Mouse (Mus musculus) CH12.LX (cell line): ENCODE results near the gene Fermt2. TPM values are rescaled to one million over a fixed set of nuclear protein-coding genes. Genes with fewer than 3 reads are reported as not detected.

ENCODE experiments used
- DNase-seq: peaks from one replicate; pipeline ENCODE4 v3.0.0-alpha.2; 2013; ENCODE audit errors: extremely low read depth
- H3K27ac ChIP-seq: 2 replicates; pipeline ENCODE4 v1.5.1; 2012; ENCODE audit warnings: low read depth, mild to moderate bottlenecking, control low read depth, moderate library complexity; ENCODE audit not compliant: insufficient read depth
- H3K27me3 ChIP-seq: replicated peaks from 2 replicates; pipeline ENCODE3; 2012; ENCODE audit warnings: inconsistent platforms
- H3K36me3 ChIP-seq, 2 experiments: replicated peaks in 1 of 2; 2 replicates each; pipeline versions ENCODE3 to v1.6.1; 2012; ENCODE audit warnings: inconsistent platforms in 1 of 2, low read length in 1 of 2, mild to moderate bottlenecking in 1 of 2, mixed read lengths in 1 of 2, moderate library complexity in 1 of 2; ENCODE audit not compliant: control insufficient read depth in 1 of 2, insufficient read depth in 1 of 2
- H3K4me1 ChIP-seq, 2 experiments: 2 replicates each; pipeline ENCODE4 v1.6.1; 2012; ENCODE audit warnings: inconsistent platforms in 1 of 2, moderate library complexity in 1 of 2; ENCODE audit not compliant: insufficient read depth in 2 of 2, control insufficient read depth in 1 of 2
- H3K4me2 ChIP-seq: 2 replicates; pipeline ENCODE4 v1.6.1; 2012; ENCODE audit warnings: low read depth, mild to moderate bottlenecking, control low read depth; ENCODE audit not compliant: poor library complexity, insufficient read depth, severe bottlenecking
- H3K4me3 ChIP-seq, 3 experiments: fragments of 150-350 bp in 1 of 3; sonication (generic) in 1 of 3; replicated peaks in 1 of 3; 2 replicates each; pipeline versions ENCODE3 to v1.5.1; 2011 to 2012; ENCODE audit warnings: low read depth in 2 of 3, low read length in 2 of 3, mild to moderate bottlenecking in 2 of 3, moderate library complexity in 2 of 3, control low read depth in 1 of 3, improper control_type of control experiment in 1 of 3, inconsistent platforms in 1 of 3, mixed read lengths in 1 of 3; ENCODE audit not compliant: poor library complexity in 1 of 3
- H3K79me2 ChIP-seq: replicated peaks from 2 replicates; pipeline ENCODE4 v1.6.1; 2012; ENCODE audit warnings: mild to moderate bottlenecking, moderate library complexity; ENCODE audit not compliant: control insufficient read depth, poor library complexity, insufficient read depth, severe bottlenecking; ENCODE audit errors: extremely low read depth
- H3K9ac ChIP-seq: 2 replicates; pipeline ENCODE4 v1.6.1; 2012; ENCODE audit warnings: low read depth, mild to moderate bottlenecking, control low read depth, moderate library complexity; ENCODE audit not compliant: insufficient read depth
- H3K9me3 ChIP-seq: replicated peaks from 2 replicates; pipeline ENCODE3; 2012; ENCODE audit warnings: low read length, inconsistent platforms, mixed read lengths
- CHD1 ChIP-seq: IDR thresholded peaks from 2 replicates; pipeline ENCODE4 v1.6.1; 2012; ENCODE audit warnings: low read depth, low read length, improper control_type of control experiment, inconsistent platforms
- CHD2 ChIP-seq: IDR thresholded peaks from 2 replicates; pipeline ENCODE4 v1.6.1; 2011; ENCODE audit warnings: low read length, improper control_type of control experiment
- CTCF ChIP-seq, 2 experiments: IDR thresholded peaks in 1 of 2; conservative IDR thresholded peaks in 1 of 2; 2 replicates each; pipeline ENCODE4 v1.5.1; 2011 to 2012; ENCODE audit warnings: low read depth in 2 of 2, low read length in 2 of 2, improper control_type of control experiment in 1 of 2, inconsistent platforms in 1 of 2, mild to moderate bottlenecking in 1 of 2, moderate library complexity in 1 of 2
- E2F4 ChIP-seq: IDR thresholded peaks from 2 replicates; pipeline ENCODE4 v1.6.1; 2011; ENCODE audit warnings: low read depth, low read length, improper control_type of control experiment; ENCODE audit not compliant: insufficient replicate concordance
- ELF1 ChIP-seq: IDR thresholded peaks from 2 replicates; pipeline ENCODE4 v1.6.1; 2014; ENCODE audit warnings: low read depth, mild to moderate bottlenecking, inconsistent platforms, low read length, improper control_type of control experiment
- ETS1 ChIP-seq: conservative IDR thresholded peaks from 2 replicates; pipeline ENCODE4 v1.6.1; 2012; ENCODE audit warnings: low read depth, mild to moderate bottlenecking, inconsistent platforms, low read length, improper control_type of control experiment, moderate library complexity
- GABPA ChIP-seq: IDR thresholded peaks from 2 replicates; pipeline ENCODE4 v1.6.1; 2012; ENCODE audit warnings: low read depth, low read length, improper control_type of control experiment, inconsistent platforms; ENCODE audit not compliant: insufficient replicate concordance
- JUND ChIP-seq: conservative IDR thresholded peaks from 2 replicates; pipeline ENCODE4 v1.6.1; 2011; ENCODE audit warnings: low read depth, low read length, improper control_type of control experiment
- MAFK ChIP-seq: IDR thresholded peaks from 2 replicates; pipeline ENCODE4 v1.6.1; 2011; ENCODE audit warnings: low read length, improper control_type of control experiment; ENCODE audit not compliant: insufficient replicate concordance
- MAX ChIP-seq: IDR thresholded peaks from 2 replicates; pipeline ENCODE4 v1.6.1; 2011; ENCODE audit warnings: low read length, improper control_type of control experiment
- MEF2A ChIP-seq: IDR thresholded peaks from 2 replicates; pipeline ENCODE4 v1.6.1; 2014; ENCODE audit warnings: low read depth, mild to moderate bottlenecking, inconsistent platforms, low read length, improper control_type of control experiment, borderline replicate concordance
- MYC ChIP-seq: IDR thresholded peaks from 2 replicates; pipeline ENCODE4 v1.6.1; 2011; ENCODE audit warnings: low read depth, mild to moderate bottlenecking, improper control_type of control experiment, low read length
- NELFE ChIP-seq: IDR thresholded peaks from 2 replicates; pipeline ENCODE4 v1.6.1; 2011; ENCODE audit warnings: low read depth, low read length, improper control_type of control experiment
- NRF1 ChIP-seq: IDR thresholded peaks from 2 replicates; pipeline ENCODE4 v1.6.1; 2014; ENCODE audit warnings: low read depth, mild to moderate bottlenecking, inconsistent platforms, low read length, improper control_type of control experiment, moderate library complexity
- POLR2A ChIP-seq: IDR thresholded peaks from 2 replicates; pipeline ENCODE4 v1.6.1; 2011; ENCODE audit warnings: low read depth, mild to moderate bottlenecking, improper control_type of control experiment, low read length
- POLR2AphosphoS2 ChIP-seq: IDR thresholded peaks from 2 replicates; pipeline ENCODE4 v1.6.1; 2011; ENCODE audit warnings: low read depth, low read length, improper control_type of control experiment
- RAD21 ChIP-seq: IDR thresholded peaks from 2 replicates; pipeline ENCODE4 v1.6.1; 2011; ENCODE audit warnings: low read depth, mild to moderate bottlenecking, low read length, improper control_type of control experiment, moderate library complexity
- SIN3A ChIP-seq: IDR thresholded peaks from 2 replicates; pipeline ENCODE4 v1.6.1; 2012; ENCODE audit warnings: low read length, improper control_type of control experiment, inconsistent platforms
- SMC3 ChIP-seq: IDR thresholded peaks from 2 replicates; pipeline ENCODE4 v1.6.1; 2011; ENCODE audit warnings: low read depth, low read length, improper control_type of control experiment
- TCF12 ChIP-seq: IDR thresholded peaks from 2 replicates; pipeline ENCODE4 v1.6.1; 2014; ENCODE audit warnings: low read depth, mild to moderate bottlenecking, inconsistent platforms, low read length, improper control_type of control experiment
- UBTF ChIP-seq: IDR thresholded peaks from 2 replicates; pipeline ENCODE4 v1.6.1; 2012; ENCODE audit warnings: low read depth, mild to moderate bottlenecking, inconsistent platforms, low read length, improper control_type of control experiment, moderate library complexity
- USF1 ChIP-seq: IDR thresholded peaks from 2 replicates; pipeline ENCODE4 v1.6.1; 2014; ENCODE audit warnings: low read depth, mild to moderate bottlenecking, inconsistent platforms, low read length, improper control_type of control experiment
- ZMIZ1 ChIP-seq: IDR thresholded peaks from 2 replicates; pipeline ENCODE4 v1.6.1; 2012; ENCODE audit warnings: low read depth, mild to moderate bottlenecking, inconsistent platforms, low read length, improper control_type of control experiment
- dilution Hi-C: fragments of 300-500 bp; cut with MboI; formaldehyde crosslinking; loops from 2 replicates; pipeline ENCODE4 v1.14.3; 2020; ENCODE audit warnings: low sequenced_read_pairs; ENCODE audit not compliant: extremely low pct_unique_long_range_greater_than_20kb, extremely low pct_ligation_motif_present
- in situ Hi-C: fragments of 300-500 bp; cut with MboI; formaldehyde crosslinking; loops from 3 replicates; pipeline ENCODE4 v1.14.3; 2019; ENCODE audit warnings: low sequenced_read_pairs, low pct_ligation_motif_present, low pct_unique_long_range_greater_than_20kb, mixed read lengths
- polyA plus RNA-seq: library from polyadenylated mRNA; unstranded; fragments of >175 nt; gene quantifications from 2 replicates; pipeline ENCODE4 v1.2.1, GENCODE M21; 2012; ENCODE audit warnings: low read depth; ENCODE audit not compliant: insufficient read length
- total RNA-seq, 2 experiments: library from RNA; depleted of rRNA; stranded (reverse); fragments of 300-350 nt in 1 of 2; fragments of >200 nt in 1 of 2; gene quantifications; 2 replicates each; pipeline ENCODE4 v1.2.3; 2012 to 2014

Fermt2 gene
- total and polyA plus RNA-seq, 3 experiments, result 0.41 TPM; not detected in 2

DNA sequence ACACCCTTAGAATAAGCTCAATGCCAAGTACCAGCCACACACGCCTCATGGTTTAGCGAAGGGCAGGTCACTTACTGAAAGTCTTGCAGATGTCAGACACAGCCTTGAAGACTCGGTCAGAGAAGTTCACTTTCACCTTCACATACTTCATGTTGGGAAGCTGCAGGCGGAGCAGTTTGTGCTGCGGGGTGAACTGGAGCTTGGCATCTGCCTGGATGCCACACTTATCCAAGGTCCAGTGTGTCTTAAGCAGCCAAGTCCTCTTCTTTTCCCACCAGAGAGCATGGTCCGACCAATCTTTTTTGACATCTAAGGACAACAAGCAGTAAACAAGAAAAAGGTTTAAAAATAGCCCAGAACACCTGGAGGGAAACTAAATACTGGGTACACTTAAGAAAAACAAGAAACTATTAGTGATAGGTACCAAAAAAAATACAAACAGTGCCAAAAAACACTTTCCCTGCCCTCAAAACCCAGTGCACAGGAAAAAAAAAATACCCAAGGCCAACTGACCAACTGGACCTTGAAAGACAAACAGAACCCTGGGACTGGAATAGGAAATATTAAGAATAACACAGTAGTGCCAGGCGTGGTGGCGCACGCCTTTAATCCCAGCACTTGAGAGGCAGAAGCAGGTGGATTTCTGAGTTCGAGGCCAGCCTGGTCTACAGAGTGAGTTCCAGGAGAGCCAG lies 25.4 kb downstream of the Fermt2 start:
- Histone ChIP-seq H3K4me2 (no peak overlapping the region), H3K79me2 (no peaks in the 10 kb centered on the region), H3K4me1 (0 out of 4 replicates have a peak, but pooled peaks cover 0 to 3% of the 10 kb centered on the region in 2 experiments), H3K4me3 (no peak overlapping the region), H3K9me3 (no peaks in the 10 kb centered on the region), H3K27ac (no peak overlapping the region), H3K9ac (no peak overlapping the region), H3K36me3 (no peaks in the 10 kb centered on the region), H3K27me3 (no peaks in the 10 kb centered on the region)
- DNase-seq, result no peak
- dilution Hi-C loops, result no loop called here
- no peak for TF ChIP-seq NRF1
- no peak for TF ChIP-seq USF1
- TF ChIP-seq CHD1, result no peak
- TF ChIP-seq CHD2, result no peak
- no peak for TF ChIP-seq ZMIZ1
- no peak for TF ChIP-seq MEF2A
- TF ChIP-seq TCF12, result no peak
- TF ChIP-seq UBTF, result no peak
- TF ChIP-seq POLR2A, result no peak
- no peak for TF ChIP-seq SIN3A
- no peak for TF ChIP-seq RAD21
- TF ChIP-seq JUND, result no peak
- no peak for TF ChIP-seq CTCF (conservative IDR thresholded peaks at IDR 0.05 in 1 of 2, IDR thresholded peaks at IDR 0.05 in 1 of 2; ENCODE audit: low read depth in 2 of 2, low read length in 2 of 2)
- TF ChIP-seq ETS1, result no peak
- in situ Hi-C loops, result no loop called here

DNA sequence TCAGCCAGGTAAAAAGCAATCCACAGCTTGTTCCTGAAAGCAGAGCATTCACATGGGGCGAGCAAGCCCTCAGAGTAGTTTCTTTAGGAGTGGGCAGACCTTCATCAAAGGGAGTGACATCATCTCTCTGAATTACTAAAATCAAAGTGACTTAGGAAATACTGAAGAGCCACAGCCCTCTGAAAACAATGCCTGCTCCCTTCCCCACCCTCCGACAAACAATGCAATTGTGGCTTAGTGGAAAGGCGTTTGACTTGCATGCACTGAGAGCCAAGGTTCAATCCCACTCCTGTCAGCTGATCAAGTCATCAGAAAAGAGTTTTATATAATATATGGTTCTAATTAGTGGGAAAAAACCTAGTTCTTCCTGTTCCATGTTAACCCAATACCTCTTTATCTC lies 26.0 kb downstream of the Fermt2 start:
- in situ Hi-C loops (no loop called here), dilution Hi-C loops (no loop called here)
- 0 out of 4 replicates have a peak, but pooled peaks cover 0 to 3% of the 10 kb centered on the region in 2 experiments for H3K4me1 ChIP-seq

More for the DNA sequence above, 26.0 kb downstream of the Fermt2 start:
- H3K9ac ChIP-seq, result no peak overlapping the region
- no peaks in the 10 kb centered on the region for H3K36me3 ChIP-seq
- H3K79me2 ChIP-seq, result no peaks in the 10 kb centered on the region
- DNase-seq, result no peak
- no peaks in the 10 kb centered on the region for H3K27me3 ChIP-seq
- no peak overlapping the region for H3K27ac ChIP-seq
- H3K4me3 ChIP-seq, result no peak overlapping the region
- no peak overlapping the region for H3K4me2 ChIP-seq
- TF ChIP-seq POLR2AphosphoS2 (no peak), MAFK (no peak), SIN3A (no peak), MAX (no peak), ELF1 (no peak), ZMIZ1 (no peak), GABPA (no peak), SMC3 (no peak), E2F4 (no peak), TCF12 (no peak), MYC (no peak), JUND (no peak), UBTF (no peak), ETS1 (no peak), POLR2A (no peak), NELFE (no peak), MEF2A (no peak), CHD1 (no peak)
- H3K9me3 ChIP-seq, result no peaks in the 10 kb centered on the region
